Mouse (Mus musculus) liver, embryonic 13.5 days (tissue): ENCODE results near the gene Paqr8. TPM values are rescaled to one million over a fixed set of nuclear protein-coding genes. Genes with fewer than 3 reads are reported as not detected.
"Not testable (repeated sequence)": the region's sequence is repeated elsewhere in the genome, so short reads cannot be mapped to it uniquely, and the experiment has no call there.

ENCODE experiments used
- ATAC-seq: fragments of 200-750 bp; cut with Nextera tagmentation; 2 replicates; pipeline ENCODE4 v1.8.0; 2017; ENCODE audit warnings: low read depth, mild to moderate bottlenecking, moderate number of reproducible peaks, moderate library complexity
- DNase-seq: peaks from one replicate; pipeline ENCODE4 v3.0.0; 2022
- H3K27ac ChIP-seq: fragments of 300-500 bp; sonication (generic); 2 replicates; pipeline ENCODE4 v1.5.1; 2015; ENCODE audit warnings: moderate library complexity, mild to moderate bottlenecking, inconsistent platforms
- H3K27me3 ChIP-seq: fragments of 300-500 bp; sonication (generic); 2 replicates; pipeline ENCODE4 v1.6.1; 2015; ENCODE audit warnings: mild to moderate bottlenecking, inconsistent platforms
- H3K36me3 ChIP-seq: fragments of 300-500 bp; sonication (generic); 2 replicates; pipeline ENCODE4 v1.6.1; 2015; ENCODE audit warnings: mild to moderate bottlenecking, inconsistent platforms
- H3K4me1 ChIP-seq: fragments of 300-500 bp; sonication (generic); replicated peaks from 2 replicates; pipeline ENCODE4 v1.6.1; 2015; ENCODE audit warnings: inconsistent platforms
- H3K4me2 ChIP-seq: fragments of 300-500 bp; sonication (generic); 2 replicates; pipeline ENCODE4 v1.6.1; 2015; ENCODE audit warnings: inconsistent platforms, mild to moderate bottlenecking, moderate library complexity
- H3K4me3 ChIP-seq: fragments of 300-500 bp; sonication (generic); replicated peaks from 2 replicates; pipeline ENCODE4 v1.5.1; 2015; ENCODE audit warnings: mild to moderate bottlenecking, inconsistent platforms
- H3K9ac ChIP-seq: fragments of 300-500 bp; sonication (generic); 2 replicates; pipeline ENCODE4 v1.6.1; 2015; ENCODE audit warnings: mild to moderate bottlenecking, inconsistent platforms
- H3K9me3 ChIP-seq: fragments of 300-500 bp; sonication (generic); replicated peaks from 2 replicates; pipeline ENCODE4 v1.6.1; 2016; ENCODE audit warnings: inconsistent platforms
- WGBS: fragments of 180-500 bp; shearing (Covaris S2); methylation state at CpG from one replicate; pipeline ENCODE4 v1.1.7; 2015; ENCODE audit not compliant: insufficient replicate concordance; 5-methylcytosine and 5-hydroxymethylcytosine counted together
- polyA plus RNA-seq: library from polyadenylated mRNA; unstranded; fragments of >200 nt; fragmentation: Nextera tagmentation; extraction: Ambion mirVana; gene quantifications from 2 replicates; pipeline ENCODE4 v1.2.1, GENCODE M21; 2015

The Paqr8 gene
- polyA plus RNA-seq, 1 experiment from 2014 or later, result 0.44 TPM

GRCm38 (mm10) chr1:20912527-20913171 lies 22.2 kb downstream of the Paqr8 start:
- DNase-seq (no peak), ATAC-seq (no peak)
- no peak overlapping the region for H3K4me2 ChIP-seq
- H3K4me1 ChIP-seq, result peaks cover 4% of the 10 kb centered on the region; the same call in 1 of the 2 replicates
- 31% methylated on average over 13 of the region's 13 CpGs for WGBS
- no peak overlapping the region for H3K9ac ChIP-seq
- H3K9me3 ChIP-seq, result no peaks in the 10 kb centered on the region
- H3K4me3 ChIP-seq, result no peak overlapping the region
- H3K36me3 ChIP-seq, result no peaks in the 10 kb centered on the region
- no peaks in the 10 kb centered on the region for H3K27me3 ChIP-seq
- no peak overlapping the region for H3K27ac ChIP-seq

GRCm38 (mm10) chr1:20914769-20915168 lies 24.4 kb downstream of the Paqr8 start:
- ATAC-seq (no peak), DNase-seq (no peak)
- Histone ChIP-seq H3K4me2 (no peak overlapping the region), H3K27me3 (no peaks in the 10 kb centered on the region), H3K9ac (no peak overlapping the region), H3K9me3 (no peaks in the 10 kb centered on the region), H3K4me3 (no peak overlapping the region), H3K4me1 (peaks cover 4% of the 10 kb centered on the region; the same call in 1 of the 2 replicates), H3K27ac (no peak overlapping the region), H3K36me3 (no peaks in the 10 kb centered on the region)
- WGBS, result 71% methylated on average over 3 of the region's 3 CpGs

GRCm38 (mm10) chr1:20915608-20916007 lies 25.2 kb downstream of the Paqr8 start:
- no peak for ATAC-seq
- Histone ChIP-seq H3K4me1 (peaks cover 4% of the 10 kb centered on the region; the same call in 1 of the 2 replicates), H3K9me3 (no peaks in the 10 kb centered on the region), H3K27me3 (no peaks in the 10 kb centered on the region), H3K36me3 (no peaks in the 10 kb centered on the region), H3K9ac (no peak overlapping the region), H3K4me2 (no peak overlapping the region), H3K27ac (no peak overlapping the region), H3K4me3 (no peak overlapping the region)
- no peak for DNase-seq
- 75% methylated on average over 5 of the region's 5 CpGs for WGBS

- Histone ChIP-seq H3K36me3 (no peaks in the 10 kb centered on the region), H3K9me3 (no peaks in the 10 kb centered on the region), H3K4me1 (peaks cover 2% of the 10 kb centered on the region; the same call in 1 of the 2 replicates), H3K27me3 (no peaks in the 10 kb centered on the region), H3K9ac (no peak overlapping the region), H3K4me2 (no peak overlapping the region), H3K4me3 (no peak overlapping the region), H3K27ac (no peak overlapping the region)
- ATAC-seq (no peak), DNase-seq (no peak)
- 66% methylated on average over 6 of the region's 6 CpGs for WGBS
These were observed 27.2 kb downstream of the Paqr8 start for GRCm38 (mm10) chr1:20917496-20918050.

GRCm38 (mm10) chr1:20919728-20920127 lies 29.3 kb downstream of the Paqr8 start:
- Histone ChIP-seq H3K9ac (no peak overlapping the region), H3K4me1 (no peaks in the 10 kb centered on the region), H3K27me3 (no peaks in the 10 kb centered on the region), H3K4me2 (no peak overlapping the region), H3K36me3 (no peaks in the 10 kb centered on the region), H3K9me3 (no peaks in the 10 kb centered on the region), H3K4me3 (no peak overlapping the region), H3K27ac (no peak overlapping the region)
- no peak for ATAC-seq
- DNase-seq, result no peak
- WGBS, result 84% methylated on average over 2 of the region's 2 CpGs

- WGBS, result 75% methylated on average over 10 of the region's 10 CpGs
These were observed 30.7 kb downstream of the Paqr8 start for GRCm38 (mm10) chr1:20921081-20921528.

GRCm38 (mm10) chr1:20922612-20923399 lies 32.4 kb downstream of the Paqr8 start:
- WGBS, result 40% methylated on average over 11 of the region's 11 CpGs
- Histone ChIP-seq H3K27ac (no peak overlapping the region), H3K9me3 (no peaks in the 10 kb centered on the region), H3K27me3 (no peaks in the 10 kb centered on the region), H3K9ac (no peak overlapping the region), H3K4me2 (no peak overlapping the region), H3K4me3 (no peak overlapping the region), H3K36me3 (no peaks in the 10 kb centered on the region), H3K4me1 (peaks cover 7% of the 10 kb centered on the region)
- ATAC-seq (no peak), DNase-seq (no peak)

More at GRCm38 (mm10) chr1:20921081-20921528, 30.7 kb downstream of the Paqr8 start:
- no peak overlapping the region for H3K9ac ChIP-seq
- DNase-seq, result no peak
- H3K9me3 ChIP-seq, result no peaks in the 10 kb centered on the region
- H3K4me1 ChIP-seq, result peaks cover 7% of the 10 kb centered on the region; the same call in 1 of the 2 replicates
- H3K4me2 ChIP-seq, result no peak overlapping the region
- H3K4me3 ChIP-seq, result no peak overlapping the region
- no peak for ATAC-seq
- no peaks in the 10 kb centered on the region for H3K27me3 ChIP-seq
- H3K27ac ChIP-seq, result no peak overlapping the region
- H3K36me3 ChIP-seq, result no peaks in the 10 kb centered on the region

GRCm38 (mm10) chr1:20925324-20925723 lies 34.9 kb downstream of the Paqr8 start:
- ATAC-seq, H3K4me2 ChIP-seq, H3K27me3 ChIP-seq, DNase-seq, H3K9me3 ChIP-seq, H3K4me3 ChIP-seq, H3K36me3 ChIP-seq, H3K9ac ChIP-seq, H3K27ac ChIP-seq: not testable (repeated sequence)
- H3K4me1 ChIP-seq, result peaks cover 19% of the 10 kb centered on the region
- 38% methylated on average over 7 of the region's 7 CpGs for WGBS

- ATAC-seq (no peak), DNase-seq (no peak)
- Histone ChIP-seq H3K27ac (no peak overlapping the region), H3K9ac (no peak overlapping the region), H3K4me3 (no peak overlapping the region), H3K9me3 (no peaks in the 10 kb centered on the region), H3K4me1 (peaks cover 23% of the 10 kb centered on the region), H3K36me3 (no peaks in the 10 kb centered on the region), H3K4me2 (no peak overlapping the region), H3K27me3 (no peaks in the 10 kb centered on the region)
- WGBS, result 33% methylated on average over 4 of the region's 4 CpGs
These were observed 35.5 kb downstream of the Paqr8 start for GRCm38 (mm10) chr1:20925926-20926325.

- Histone ChIP-seq H3K4me2 (no peak overlapping the region), H3K9me3 (no peaks in the 10 kb centered on the region), H3K4me1 (peaks cover 23% of the 10 kb centered on the region), H3K9ac (no peak overlapping the region), H3K4me3 (no peak overlapping the region), H3K27me3 (no peaks in the 10 kb centered on the region), H3K36me3 (no peaks in the 10 kb centered on the region), H3K27ac (no peak overlapping the region)
- no peak for DNase-seq
- 44% methylated on average over 4 of the region's 4 CpGs for WGBS
- ATAC-seq, result no peak
These were observed 36.0 kb downstream of the Paqr8 start for GRCm38 (mm10) chr1:20926376-20926775.

GRCm38 (mm10) chr1:20928487-20928886 lies 38.1 kb downstream of the Paqr8 start:
- Histone ChIP-seq H3K4me1 (peaks cover 26% of the 10 kb centered on the region), H3K27ac (no peak overlapping the region), H3K9ac (no peak overlapping the region), H3K4me2 (no peak overlapping the region), H3K27me3 (no peaks in the 10 kb centered on the region), H3K9me3 (no peaks in the 10 kb centered on the region), H3K36me3 (no peaks in the 10 kb centered on the region), H3K4me3 (no peak overlapping the region)
- WGBS, result 14% methylated on average over 4 of the region's 4 CpGs
- ATAC-seq (peak; percentile 64), DNase-seq (no peak)
